Mouse (Mus musculus) heart, postnatal 10 days (tissue): ENCODE results near the gene Gm6408. TPM values are rescaled to one million over a fixed set of nuclear protein-coding genes. Genes with fewer than 3 reads are reported as not detected.
A peak's percentile ranks its signal among the peaks of the same experiment; 100 is the strongest.
"Not testable (repeated sequence)": the region's sequence is repeated elsewhere in the genome, so short reads cannot be mapped to it uniquely, and the experiment has no call there.

ENCODE experiments used
- DNase-seq, 2 experiments: peaks; one replicate each; pipeline ENCODE4 v3.0.0; 2021
- intact Hi-C: fragments of 180-260 bp; cut with DNase I; formaldehyde crosslinking; loops from one replicate; pipeline ENCODE4 v1.15.1; 2025
- total RNA-seq, 2 experiments: library from RNA; stranded (reverse); gene quantifications; 2 replicates each; pipeline ENCODE4 v1.2.3; 2021

Gene Gm6408
- total RNA-seq = not detected

DNA sequence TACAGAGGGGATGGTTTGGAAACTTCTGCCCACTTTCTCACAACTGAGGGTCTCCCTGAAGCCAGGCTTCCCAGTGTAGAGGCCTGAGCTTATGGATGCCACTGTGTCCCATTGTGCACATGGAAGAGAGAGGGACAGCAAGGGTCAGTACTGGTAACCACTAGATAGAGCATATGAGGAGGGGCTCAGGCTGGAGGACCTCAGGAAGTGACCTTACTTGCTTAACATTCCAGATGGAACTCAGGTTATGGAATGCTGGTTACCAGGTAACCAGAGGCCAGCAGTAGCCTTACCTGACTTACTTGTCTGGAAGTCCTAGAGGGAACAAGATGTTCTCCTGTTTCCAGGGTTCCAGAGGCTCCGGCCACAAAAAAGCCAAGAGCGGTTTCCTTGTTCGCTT, at the start of gene Gm6408:
Gene Gm6408 (plus strand): TSS at position 301 of the 400 bp plus-strand sequence.
- intact Hi-C loops = not testable (repeated sequence)

DNA sequence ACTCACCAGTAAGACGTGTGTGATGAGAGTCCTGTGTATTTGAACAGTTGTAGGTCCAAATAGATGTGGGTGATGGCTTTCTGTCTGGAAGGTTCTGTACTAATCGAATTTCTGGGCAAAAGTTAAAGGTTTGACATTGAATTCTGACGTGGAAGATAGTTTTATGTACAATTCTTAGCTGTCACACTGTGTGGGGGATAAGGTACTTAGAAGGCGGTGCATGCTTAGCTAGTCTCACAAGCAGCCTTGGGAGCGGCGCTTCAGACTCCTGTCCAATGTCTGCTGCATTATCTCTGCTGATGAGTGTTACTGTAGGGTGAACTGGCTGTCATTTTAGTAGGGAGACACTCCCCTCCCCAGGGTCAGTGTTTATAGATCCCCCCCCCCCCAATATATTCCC, 49.3 kb upstream of the Gm6408 start:
- intact Hi-C loops = no loop called here
- no peak for DNase-seq

More for the DNA sequence above, at the start of gene Gm6408:
- DNase-seq = not testable (repeated sequence)

DNA sequence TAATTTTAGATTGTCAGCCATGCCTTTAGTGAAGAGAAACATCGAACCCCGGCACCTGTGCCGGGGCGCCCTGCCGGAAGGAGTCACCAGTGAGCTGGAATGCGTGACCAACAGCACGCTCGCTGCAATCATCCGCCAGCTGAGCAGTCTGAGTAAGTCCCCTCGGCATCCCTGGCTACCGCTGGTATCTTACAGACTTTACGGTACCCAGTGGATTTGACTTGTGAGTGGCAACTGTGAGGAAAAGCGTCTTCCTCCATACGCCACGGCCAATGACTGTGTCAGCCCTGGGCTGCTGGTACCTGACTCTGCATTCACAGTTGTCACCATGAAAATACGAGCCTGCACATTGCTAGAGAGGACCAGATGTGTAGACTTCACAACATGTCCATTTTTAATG, 46.4 kb upstream of the Gm6408 start:
- intact Hi-C loops = no loop called here
- no peak for DNase-seq

DNA sequence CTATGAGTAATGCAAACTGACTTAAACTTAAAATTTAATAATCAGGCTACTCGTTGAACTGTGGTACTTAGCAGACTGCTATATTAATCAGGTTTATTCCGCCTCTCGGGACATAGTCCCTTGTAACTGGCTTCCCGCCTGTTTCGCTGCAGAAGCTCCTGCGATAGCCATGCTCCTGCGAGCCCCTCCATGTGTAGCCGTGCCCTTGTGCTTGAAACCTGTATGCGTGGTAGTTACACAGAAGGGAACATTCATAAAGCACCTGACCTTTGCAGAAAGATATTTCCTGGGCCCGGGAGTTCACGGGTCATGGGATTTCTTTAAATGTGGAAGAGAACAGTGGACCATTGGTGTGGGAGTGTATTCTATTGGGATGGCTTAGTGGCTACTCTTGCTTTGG, 45.0 kb upstream of the Gm6408 start:
- intact Hi-C loops = no loop called here
- no peak for DNase-seq

GRCm38 (mm10) chr5:146439152-146439781, 42.5 kb upstream of the Gm6408 start:
- intact Hi-C loops = no loop called here
- DNase-seq = no peak

DNA sequence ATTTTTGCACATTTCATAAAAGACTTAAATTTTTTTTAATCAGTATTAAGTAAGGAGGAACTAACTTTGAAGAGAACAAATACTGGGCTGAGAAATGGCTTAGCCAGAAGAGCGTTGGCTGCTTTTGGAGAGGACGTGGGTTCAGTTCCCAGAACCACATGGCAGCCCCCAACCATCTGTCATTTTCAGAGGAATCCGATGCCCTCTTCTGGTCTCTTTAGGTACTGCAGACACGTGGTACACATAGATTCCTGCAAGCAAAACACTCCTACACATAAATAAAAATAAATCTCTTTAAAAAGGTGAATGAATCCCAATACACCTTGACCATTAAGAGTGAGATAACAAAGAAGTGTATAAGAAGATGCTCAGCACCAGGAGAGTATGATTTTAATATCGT, 41.5 kb upstream of the Gm6408 start:
- intact Hi-C loops = no loop called here

GRCm38 (mm10) chr5:146442767-146443166, 39.0 kb upstream of the Gm6408 start:
- intact Hi-C loops = no loop called here
- no peak for DNase-seq

More for the DNA sequence above, 41.5 kb upstream of the Gm6408 start:
- DNase-seq = no peak

GRCm38 (mm10) chr5:146446633-146447032, 35.1 kb upstream of the Gm6408 start:
- no peak for DNase-seq
- intact Hi-C loops = no loop called here

GRCm38 (mm10) chr5:146451592-146452254, 30.0 kb upstream of the Gm6408 start:
- intact Hi-C loops = no loop called here
- DNase-seq = no peak

DNA sequence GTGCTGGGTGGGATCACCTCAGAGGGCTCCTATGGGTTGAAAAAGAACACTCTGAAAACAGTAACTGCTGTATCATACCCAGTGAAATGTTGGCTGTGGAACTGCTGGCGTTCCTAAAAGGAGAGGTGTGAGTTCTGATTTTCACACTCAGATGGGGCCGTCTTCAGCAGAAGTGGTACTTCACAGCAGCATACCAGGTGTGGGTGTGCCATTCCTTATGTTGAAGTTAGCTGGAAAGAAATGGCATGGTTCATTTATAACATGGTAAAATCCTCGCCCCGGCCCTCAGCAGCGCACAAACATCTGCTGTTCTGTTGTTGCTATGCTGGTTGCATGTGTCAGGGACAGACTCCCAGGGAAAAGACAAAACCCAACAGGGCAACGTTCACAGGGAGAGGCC, 28.2 kb upstream of the Gm6408 start:
- intact Hi-C loops = no loop called here
- no peak for DNase-seq

DNA sequence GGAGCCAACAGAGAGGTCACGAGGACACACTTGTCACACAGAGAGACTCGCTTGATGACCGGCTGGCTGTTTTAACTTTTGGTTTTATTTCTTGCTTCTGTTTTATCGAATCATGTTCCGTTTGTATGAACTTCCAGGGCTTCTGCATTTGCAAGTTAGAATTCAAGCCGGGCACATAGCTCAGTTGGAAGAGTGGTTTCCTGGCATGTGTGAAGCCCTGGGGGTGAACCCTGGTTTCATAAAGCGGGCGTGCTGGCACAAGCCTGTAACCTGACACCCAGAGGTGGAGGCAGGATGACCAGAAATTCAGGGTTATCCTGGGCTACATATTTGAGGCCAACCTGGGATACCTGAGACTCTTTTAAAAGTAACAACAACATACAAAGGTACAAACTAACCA, 20.2 kb upstream of the Gm6408 start:
- intact Hi-C loops = no loop called here
- peak in 1 of 2 experiments; percentile 11 for DNase-seq

DNA sequence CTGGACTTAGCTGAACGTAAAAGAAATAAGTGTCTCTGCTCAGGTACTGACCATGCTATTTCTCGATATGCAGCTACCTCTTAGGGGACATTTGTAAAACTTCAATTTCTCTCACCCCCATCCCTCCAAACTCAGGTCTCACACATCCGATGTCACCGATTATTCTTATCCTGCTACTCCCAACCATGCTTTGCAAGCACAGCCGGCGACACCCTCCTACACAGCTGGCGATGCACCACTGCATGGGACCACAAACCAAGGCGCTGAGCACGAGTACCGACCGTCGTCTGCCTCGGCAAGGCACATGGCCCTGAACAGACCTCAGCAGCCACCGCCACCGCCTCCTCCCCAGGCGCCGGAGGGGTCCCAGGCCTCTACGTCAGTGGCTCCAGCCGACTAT, 15.1 kb upstream of the Gm6408 start:
- intact Hi-C loops = no loop called here
- DNase-seq = no peak

DNA sequence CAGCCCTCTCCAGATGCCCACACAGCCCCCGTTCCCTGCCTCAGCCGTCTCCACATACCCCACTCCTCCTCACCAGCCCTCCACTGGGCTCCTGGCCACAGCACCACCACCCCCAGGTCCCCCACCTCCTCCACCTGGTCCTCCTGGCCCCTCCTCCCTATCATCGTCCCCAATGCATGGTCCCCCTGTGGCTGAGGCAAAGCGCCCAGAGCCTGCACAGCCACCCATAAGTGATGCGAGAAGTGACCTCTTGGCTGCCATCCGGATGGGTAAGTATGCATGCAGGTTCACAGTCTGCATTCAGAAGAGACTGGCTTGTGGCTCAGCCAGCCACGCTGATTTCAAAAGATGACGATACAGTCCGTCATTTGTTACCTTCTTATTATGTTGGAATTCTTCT, 13.5 kb upstream of the Gm6408 start:
- no peak for DNase-seq
- intact Hi-C loops = no loop called here

DNA sequence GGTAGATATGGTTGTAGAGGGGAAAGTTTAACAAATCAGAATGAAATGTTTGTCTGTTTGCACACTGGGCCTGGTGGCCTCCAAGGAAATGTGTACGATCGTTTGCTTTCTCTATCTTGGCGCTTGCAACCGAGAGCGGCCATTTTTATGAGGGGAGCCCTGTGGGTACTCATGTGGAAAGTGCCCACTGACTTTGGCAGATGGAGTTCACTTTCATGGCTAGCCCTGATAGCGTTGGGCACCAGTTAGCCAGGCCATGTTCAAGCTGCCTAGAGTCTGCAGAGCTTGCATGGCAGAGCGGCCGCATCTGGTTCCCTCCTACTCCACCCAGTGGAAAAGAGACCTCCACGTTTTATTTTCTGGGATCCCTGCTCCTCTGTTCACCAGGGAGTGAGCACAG, 10.9 kb upstream of the Gm6408 start:
- DNase-seq = no peak
- intact Hi-C loops = loop anchor here (10.0 kb wide), 1 partner anchor 286 kb away; the partner anchor contains the start of gene 1700001J03Rik

DNA sequence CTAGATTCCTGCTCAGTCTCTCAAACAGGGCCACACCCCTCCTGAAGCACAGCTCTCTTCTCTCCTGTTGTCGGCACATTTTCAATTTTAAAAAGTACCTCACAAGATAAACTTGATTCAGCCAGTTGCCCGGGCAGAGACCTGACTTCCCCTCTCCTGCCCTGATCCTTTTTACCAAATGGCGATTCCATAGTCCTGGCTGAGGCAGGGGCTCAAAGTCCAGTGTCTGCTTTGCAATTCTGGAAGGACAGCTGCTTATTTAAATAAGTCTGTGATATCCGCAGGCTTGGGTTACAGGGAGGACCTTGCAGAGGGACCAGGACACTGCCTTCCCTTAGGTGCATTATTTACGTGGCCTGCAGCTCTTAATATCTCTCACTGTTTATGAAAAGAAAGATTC, 10.5 kb upstream of the Gm6408 start:
- intact Hi-C loops = loop anchor here (10.0 kb wide), 1 partner anchor 287 kb away; the partner anchor contains the start of gene 1700001J03Rik
- no peak for DNase-seq

DNA sequence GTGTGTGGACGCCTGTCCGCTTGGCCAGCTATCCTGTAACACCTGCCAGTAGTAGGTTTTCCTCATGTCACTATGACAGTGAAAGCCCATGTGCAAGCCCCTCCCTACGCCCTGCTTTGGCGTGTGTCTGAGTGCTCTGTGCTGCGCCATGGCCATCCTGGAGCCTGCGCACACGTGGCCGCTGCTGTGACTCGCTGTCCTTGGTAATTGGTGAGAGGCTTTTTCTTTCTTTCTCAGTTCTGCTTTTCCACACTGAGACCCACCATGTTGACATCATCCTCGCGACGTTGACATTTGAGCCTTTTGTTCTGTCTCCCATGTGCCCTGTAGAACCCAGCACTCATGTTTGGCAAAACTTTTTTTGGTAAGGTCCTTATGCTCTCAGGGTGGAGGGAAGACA, 9.9 kb upstream of the Gm6408 start:
- intact Hi-C loops = loop anchor here (10.0 kb wide), 1 partner anchor 287 kb away; the partner anchor contains the start of gene 1700001J03Rik
- DNase-seq = no peak

- DNase-seq = peak; percentile 22 to 44
- intact Hi-C loops = loop anchor here (5.0 to 10.0 kb wide), 2 partner anchors 147 to 295 kb away; partner anchors contain the start of gene 1700001J03Rik
Observed at GRCm38 (mm10) chr5:146479564-146479963, 2.2 kb upstream of the Gm6408 start.

- intact Hi-C loops = not testable (repeated sequence)
- DNase-seq = peak; percentile 17 to 35
Observed at GRCm38 (mm10) chr5:146488959-146489358, 7.2 kb downstream of the Gm6408 start.

DNA sequence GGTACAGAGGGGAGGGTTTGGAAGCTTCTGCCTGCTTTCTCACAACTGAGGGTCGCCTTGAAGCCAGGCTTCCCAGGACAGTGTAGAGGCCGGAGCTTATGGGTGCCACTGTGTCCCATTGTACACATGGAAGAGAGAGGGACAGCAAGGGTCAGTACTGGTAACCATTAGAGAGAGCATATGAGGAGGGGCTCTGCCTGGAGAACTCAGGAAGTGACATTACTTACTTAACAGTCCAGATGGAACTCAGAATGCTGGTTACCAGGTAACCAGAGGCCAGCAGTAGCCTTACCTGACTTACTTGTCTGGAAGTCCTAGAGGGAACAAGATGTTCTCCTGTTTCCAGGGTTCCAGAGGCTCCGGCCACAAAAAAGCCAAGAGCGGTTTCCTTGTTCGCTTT, 9.3 kb downstream of the Gm6408 start, which contains the start of gene Gm6370:
Gene Gm6370 (plus strand): TSS at position 301 of the 400 bp plus-strand sequence.
- DNase-seq, intact Hi-C loops: not testable (repeated sequence)

- intact Hi-C loops, DNase-seq: not testable (repeated sequence)
Observed at GRCm38 (mm10) chr5:146502099-146502498, 20.3 kb downstream of the Gm6408 start, which contains the start of gene 4930449I24Rik. TSS of gene 4930449I24Rik (plus strand) at chr5:146502399.

GRCm38 (mm10) chr5:146513823-146514222, 32.1 kb downstream of the Gm6408 start, which contains the start of gene Gm3402:
TSS of gene Gm3402 (plus strand) at chr5:146514123.
- intact Hi-C loops, DNase-seq: not testable (repeated sequence)

DNA sequence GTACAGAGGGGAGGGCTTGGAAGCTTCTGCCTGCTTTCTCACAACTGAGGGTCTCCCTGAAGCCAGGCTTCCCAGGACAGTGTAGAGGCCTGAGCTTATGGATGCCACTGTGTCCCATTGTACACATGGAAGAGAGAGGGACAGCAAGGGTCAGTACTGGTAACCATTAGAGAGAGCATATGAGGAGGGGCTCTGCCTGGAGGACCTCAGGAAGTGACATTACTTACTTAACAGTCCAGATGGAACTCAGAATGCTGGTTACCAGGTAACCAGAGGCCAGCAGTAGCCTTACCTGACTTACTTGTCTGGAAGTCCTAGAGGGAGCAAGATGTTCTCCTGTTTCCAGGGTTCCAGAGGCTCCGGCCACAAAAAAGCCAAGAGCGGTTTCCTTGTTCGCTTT, 43.7 kb downstream of the Gm6408 start, which contains the start of gene Gm3404:
Gene Gm3404 (plus strand): TSS at position 301 of the 400 bp plus-strand sequence.
- intact Hi-C loops = not testable (repeated sequence)

More for the DNA sequence above, 43.7 kb downstream of the Gm6408 start, which contains the start of gene Gm3404:
- not testable (repeated sequence) for DNase-seq
